Mouse (Mus musculus) E14TG2a.4 (cell line): ENCODE results near the gene Hoxa13.
A peak's percentile ranks its signal among the peaks of the same experiment; 100 is the strongest.

Experiments used
- H3K27me3 ChIP-seq: 2 replicates; pipeline ENCODE4 v1.6.1; 2014; ENCODE audit warnings: low read length, control low read depth; ENCODE audit not compliant: insufficient read depth
- H3K36me3 ChIP-seq: 2 replicates; pipeline ENCODE4 v1.6.1; 2014; ENCODE audit warnings: low read length, control low read depth; ENCODE audit not compliant: insufficient read depth
- H3K4me1 ChIP-seq: replicated peaks from 2 replicates; pipeline ENCODE4 v1.6.1; 2014; ENCODE audit warnings: low read depth, low read length, control low read depth
- H3K4me3 ChIP-seq: replicated peaks from 2 replicates; pipeline ENCODE4 v1.5.1; 2014; ENCODE audit warnings: mild to moderate bottlenecking, low read length
- H3K9me3 ChIP-seq: 2 replicates; pipeline ENCODE4 v1.6.1; 2014; ENCODE audit warnings: low read length, control low read depth
- CTCF ChIP-seq: conservative IDR thresholded peaks from 2 replicates; pipeline ENCODE4 v1.5.1; 2014; ENCODE audit warnings: low read length
- NANOG ChIP-seq: IDR thresholded peaks from 2 replicates; pipeline ENCODE4 v1.6.1; 2014; ENCODE audit warnings: borderline replicate concordance, low read length, mixed read lengths
- POU5F1 ChIP-seq: IDR thresholded peaks from 2 replicates; pipeline ENCODE4 v1.6.1; 2014; ENCODE audit warnings: low read length, borderline replicate concordance

The Hoxa13 gene

DNA sequence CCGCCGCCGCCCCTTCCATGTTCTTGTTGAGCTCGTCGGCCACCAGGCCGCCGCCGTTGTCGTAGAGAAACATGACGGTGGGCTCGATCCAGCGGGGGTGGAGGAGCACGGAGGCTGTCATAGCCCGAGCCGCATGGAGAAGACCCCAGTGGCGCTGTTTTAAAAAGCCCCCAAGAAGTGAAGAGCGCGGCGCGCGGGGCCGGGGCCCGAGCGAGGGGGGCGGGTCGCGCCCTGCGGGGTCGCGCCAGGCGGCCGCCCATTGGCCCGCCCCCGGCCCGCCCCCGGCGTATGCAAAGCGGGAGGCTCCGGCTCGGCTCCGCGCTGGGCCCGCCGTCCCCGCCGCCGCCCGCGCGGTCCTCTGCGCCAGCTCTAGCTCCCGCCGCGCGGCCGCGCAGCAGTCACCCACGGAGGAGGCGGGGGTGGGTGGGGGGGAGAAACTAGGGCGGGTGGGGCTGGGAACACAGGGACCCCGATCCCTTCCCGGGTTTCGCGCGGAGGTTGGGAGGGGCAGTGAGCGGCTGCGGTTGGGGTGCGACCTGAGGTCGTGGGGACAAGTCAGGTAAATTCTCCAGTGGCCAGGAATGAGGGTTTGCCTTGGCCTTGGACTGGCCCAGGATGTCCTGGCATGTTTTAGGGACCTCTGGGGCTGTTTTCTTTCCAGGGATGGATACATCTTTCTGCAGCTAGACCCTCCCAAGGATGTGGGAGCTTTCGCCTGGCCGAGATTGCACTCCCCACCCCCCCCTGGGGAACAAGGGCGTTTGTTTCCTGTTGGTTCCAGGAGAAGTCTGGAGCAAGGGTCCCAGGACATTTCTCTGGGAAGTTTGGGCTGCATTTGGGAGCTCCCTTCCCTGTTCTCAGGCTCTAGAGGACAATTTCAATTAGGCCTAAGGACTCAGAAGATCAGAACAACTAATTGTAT, at the start of gene Hoxa13:
Gene Hoxa13 (minus strand): TSS at position 227 of the 922 bp plus-strand sequence.
- TF ChIP-seq POU5F1 (no peak), NANOG (no peak), CTCF (no peak)
- peaks cover 87% of the 10 kb centered on the region for H3K27me3 ChIP-seq
- H3K4me1 ChIP-seq = peaks cover 33% of the 10 kb centered on the region
- peak within 1 kb of the TSS; percentile 72 for H3K4me3 ChIP-seq
- no peaks in the 10 kb centered on the region for H3K9me3 ChIP-seq
- no peaks in the 10 kb centered on the region for H3K36me3 ChIP-seq

DNA sequence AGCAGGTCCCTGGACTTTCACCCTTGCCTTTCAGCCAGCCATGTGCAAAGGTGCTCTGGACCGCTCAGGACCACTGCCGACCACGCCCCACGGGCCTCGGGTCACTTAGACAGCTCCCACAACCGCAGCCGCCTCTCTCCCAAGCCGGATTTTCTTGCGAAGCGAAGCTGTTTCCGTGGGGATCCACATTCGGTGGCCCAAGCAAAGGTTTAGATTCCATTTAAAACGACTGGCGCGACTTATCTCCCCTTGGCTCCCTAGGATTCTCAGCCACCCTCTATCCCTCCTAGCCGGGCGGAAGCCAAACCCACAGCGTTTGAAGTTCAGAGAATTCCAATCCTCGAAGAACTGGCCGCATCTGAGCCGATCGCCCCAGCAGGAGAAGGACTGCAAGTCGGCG, 49.7 kb upstream of the Hoxa13 start:
- TF ChIP-seq CTCF (no peak), POU5F1 (no peak), NANOG (no peak)
- Histone ChIP-seq H3K27me3 (peaks cover 99% of the 10 kb centered on the region), H3K9me3 (peaks cover 10% of the 10 kb centered on the region)

DNA sequence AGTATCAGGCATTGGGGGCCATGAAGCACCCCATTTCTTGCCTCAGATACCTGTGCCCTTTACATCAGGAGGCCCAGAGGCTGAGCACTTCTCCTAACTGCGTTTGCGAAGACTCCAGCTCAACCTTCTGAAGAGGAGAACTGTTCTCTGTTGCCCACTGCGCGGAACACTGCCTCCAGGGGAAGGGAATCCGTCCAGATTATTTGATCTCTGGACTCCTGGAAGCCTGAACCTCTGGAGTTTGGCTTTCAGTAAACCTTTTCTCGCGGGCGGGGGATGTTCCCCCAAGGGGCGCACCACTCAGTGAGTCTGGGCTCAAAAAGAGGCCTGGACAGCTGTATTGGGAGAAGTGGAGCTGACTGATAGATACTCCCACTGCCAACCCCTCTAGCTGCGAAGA, 49.1 kb upstream of the Hoxa13 start:
- H3K4me1 ChIP-seq = peaks cover 74% of the 10 kb centered on the region
- H3K36me3 ChIP-seq = no peaks in the 10 kb centered on the region
- peaks cover 15% of the 10 kb centered on the region for H3K9me3 ChIP-seq
- H3K4me3 ChIP-seq = no peak overlapping the region
- no peak for TF ChIP-seq POU5F1
- TF ChIP-seq NANOG = no peak
- no peak for TF ChIP-seq CTCF
- peaks cover 99% of the 10 kb centered on the region for H3K27me3 ChIP-seq

More for the DNA sequence above, 49.7 kb upstream of the Hoxa13 start:
- peak overlapping the region; percentile 23 for H3K4me3 ChIP-seq
- no peaks in the 10 kb centered on the region for H3K36me3 ChIP-seq
- peaks cover 78% of the 10 kb centered on the region for H3K4me1 ChIP-seq

DNA sequence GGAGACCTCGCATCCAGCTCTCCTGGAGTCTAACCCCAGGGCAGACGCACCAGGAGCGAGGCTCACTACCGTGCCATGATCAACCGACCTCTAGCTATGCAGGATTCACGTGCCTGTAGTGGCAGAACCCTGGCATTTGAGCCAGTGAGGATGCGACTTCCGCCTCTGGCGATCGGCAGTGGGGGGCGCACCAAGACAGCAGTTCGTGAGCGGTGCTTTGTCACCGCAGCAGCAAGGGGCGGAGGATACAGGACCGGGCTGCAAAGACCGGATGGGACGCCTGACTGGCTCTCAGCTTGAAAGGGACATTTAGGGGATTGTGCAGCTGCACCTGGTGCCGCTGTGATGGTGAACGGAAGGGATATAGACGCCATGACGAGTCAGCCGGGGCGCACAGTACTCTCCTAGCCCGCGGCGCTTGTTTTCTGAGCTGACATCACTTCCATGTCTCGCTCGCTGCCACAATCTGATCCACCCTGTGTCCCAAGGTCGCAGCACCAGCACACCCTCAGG, 45.3 kb upstream of the Hoxa13 start:
- Histone ChIP-seq H3K4me1 (peaks cover 37% of the 10 kb centered on the region), H3K9me3 (peaks cover 11% of the 10 kb centered on the region), H3K36me3 (no peaks in the 10 kb centered on the region), H3K27me3 (peaks cover 90% of the 10 kb centered on the region), H3K4me3 (peak overlapping the region; percentile 71)
- TF ChIP-seq CTCF (0 out of 2 replicates have a peak, but pooled peaks have one; percentile 8), NANOG (0 out of 2 replicates have a peak, but pooled peaks have one; percentile 38), POU5F1 (no peak)

DNA sequence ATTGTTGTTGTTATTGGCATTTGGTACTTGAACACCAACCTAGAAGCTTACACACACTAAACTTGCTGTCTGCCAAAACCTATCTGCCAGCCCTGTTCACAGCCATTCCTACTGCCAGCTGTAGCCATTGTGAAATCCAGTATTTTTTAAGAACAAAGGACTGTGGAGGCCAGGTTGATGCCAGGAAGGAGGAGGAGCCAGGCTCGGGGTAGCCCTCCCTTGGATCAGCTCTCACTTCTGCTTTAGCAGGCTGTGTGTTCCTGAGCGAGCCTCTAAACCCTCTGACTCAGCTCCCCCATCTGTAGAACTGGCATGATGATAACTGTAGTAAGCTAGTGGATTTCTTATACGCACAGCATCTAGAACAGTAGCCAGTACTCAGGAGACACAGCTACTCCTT, 42.7 kb upstream of the Hoxa13 start:
- H3K4me1 ChIP-seq = peaks cover 21% of the 10 kb centered on the region
- H3K27me3 ChIP-seq = peaks cover 86% of the 10 kb centered on the region
- H3K4me3 ChIP-seq = no peak overlapping the region
- no peaks in the 10 kb centered on the region for H3K36me3 ChIP-seq
- peaks cover 11% of the 10 kb centered on the region for H3K9me3 ChIP-seq
- TF ChIP-seq POU5F1 = no peak
- TF ChIP-seq NANOG = no peak
- TF ChIP-seq CTCF = no peak

DNA sequence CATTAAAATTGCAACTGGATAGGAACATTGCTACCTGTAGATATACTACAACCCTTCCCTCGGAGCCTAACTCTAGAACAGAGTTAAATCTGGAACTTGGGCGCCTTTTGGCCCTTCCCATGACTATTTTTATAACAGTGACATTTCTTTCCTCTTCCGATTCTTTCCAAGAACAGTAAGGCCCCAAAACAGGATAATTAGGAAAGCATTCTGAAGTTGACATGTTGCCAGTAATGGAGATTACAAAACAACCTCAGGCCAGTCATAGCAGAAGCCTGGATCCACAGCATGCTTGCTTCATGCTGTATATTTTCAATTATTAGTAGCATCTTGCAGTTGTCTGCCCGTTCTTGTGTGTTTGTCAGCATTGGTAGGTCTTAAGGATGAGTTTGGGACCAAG, 40.1 kb upstream of the Hoxa13 start:
- peaks cover 11% of the 10 kb centered on the region for H3K9me3 ChIP-seq
- H3K4me3 ChIP-seq = no peak overlapping the region
- H3K36me3 ChIP-seq = no peaks in the 10 kb centered on the region
- peaks cover 6% of the 10 kb centered on the region for H3K4me1 ChIP-seq
- H3K27me3 ChIP-seq = peaks cover 83% of the 10 kb centered on the region
- TF ChIP-seq POU5F1 (no peak), NANOG (no peak), CTCF (no peak)

DNA sequence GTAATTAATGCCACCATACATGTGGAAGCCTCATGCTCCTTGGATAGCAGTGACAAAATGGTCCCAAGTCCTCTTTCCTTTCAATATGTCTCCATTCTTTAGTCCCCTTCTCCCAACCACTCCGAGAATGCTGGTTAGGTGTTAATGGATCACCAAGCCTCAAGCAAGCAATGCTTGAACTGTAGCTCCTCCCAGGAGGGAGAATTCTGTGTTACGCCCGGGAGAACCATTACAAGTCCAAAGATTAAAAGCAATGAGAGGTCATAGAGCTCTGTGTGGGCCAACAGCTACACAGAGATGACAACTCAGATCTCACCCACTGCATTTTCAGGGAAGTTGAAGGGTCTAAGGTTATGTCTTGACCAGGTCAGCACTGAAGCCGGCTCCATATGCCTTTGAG, 37.8 kb upstream of the Hoxa13 start:
- no peaks in the 10 kb centered on the region for H3K9me3 ChIP-seq
- no peak for TF ChIP-seq POU5F1
- TF ChIP-seq CTCF = no peak
- TF ChIP-seq NANOG = no peak
- peaks cover 82% of the 10 kb centered on the region for H3K27me3 ChIP-seq
- H3K4me1 ChIP-seq = no peaks in the 10 kb centered on the region
- H3K36me3 ChIP-seq = no peaks in the 10 kb centered on the region
- H3K4me3 ChIP-seq = no peak overlapping the region

DNA sequence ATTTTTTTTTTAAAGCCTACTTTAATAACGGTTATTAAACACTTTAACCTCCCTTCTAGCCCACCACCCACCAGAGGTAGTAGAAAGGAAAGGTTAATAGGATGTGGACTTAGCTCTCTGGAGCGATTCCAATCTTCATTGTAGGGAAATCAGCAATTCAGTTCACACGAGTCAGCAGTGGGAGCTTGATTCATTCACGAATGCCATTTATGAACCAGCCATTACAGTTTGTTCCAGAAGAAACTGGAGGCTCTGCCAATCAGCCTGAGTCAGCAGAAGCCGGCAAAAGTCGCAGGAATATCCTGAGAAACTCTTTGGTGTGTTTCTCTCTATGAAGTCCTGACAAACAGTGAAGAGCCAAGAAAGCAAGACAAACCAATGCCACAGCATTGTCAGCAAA, 33.9 kb upstream of the Hoxa13 start:
- no peak for TF ChIP-seq NANOG
- TF ChIP-seq POU5F1 = no peak
- no peak for TF ChIP-seq CTCF

More for the DNA sequence above, 33.9 kb upstream of the Hoxa13 start:
- Histone ChIP-seq H3K4me3 (no peak overlapping the region), H3K36me3 (no peaks in the 10 kb centered on the region), H3K27me3 (peaks cover 86% of the 10 kb centered on the region), H3K9me3 (no peaks in the 10 kb centered on the region), H3K4me1 (peaks cover 14% of the 10 kb centered on the region)
